Mouse (Mus musculus) urinary bladder, postnatal 4 days (tissue): ENCODE results near the gene Nxf1.
A peak's percentile ranks its signal among the peaks of the same experiment; 100 is the strongest.

Experiments
- DNase-seq, 2 experiments: peaks; one replicate each; pipeline ENCODE4 v3.0.0; 2021 to 2022; ENCODE audit warnings: low spot score in 2 of 2

Nxf1 gene

GRCm38 (mm10) chr19:8770567-8771270, 13.8 kb downstream of the Nxf1 start, which contains the start of gene Tmem223:
TSS of gene Tmem223 (plus strand) at chr19:8770996.
- DNase-seq: peak; percentile 70 to 84

- no peak for DNase-seq
Measured at GRCm38 (mm10) chr19:8772996-8773395, 16.1 kb downstream of the Nxf1 start.

- DNase-seq: no peak
Measured at GRCm38 (mm10) chr19:8773409-8773808, 16.5 kb downstream of the Nxf1 start.

GRCm38 (mm10) chr19:8774086-8774835, 17.4 kb downstream of the Nxf1 start, which contains the start of gene Tmem179b:
TSS of gene Tmem179b (minus strand) at chr19:8774467.
- DNase-seq: peak; percentile 93 to 97

GRCm38 (mm10) chr19:8774951-8775421, 18.1 kb downstream of the Nxf1 start:
- peak in 1 of 2 experiments; percentile 29 for DNase-seq

GRCm38 (mm10) chr19:8786008-8786781, 29.3 kb downstream of the Nxf1 start, which contains the start of gene Taf6l:
TSS of gene Taf6l (minus strand) at chr19:8786417.
- DNase-seq: peak; percentile 84 to 85

- no peak for DNase-seq
Measured at GRCm38 (mm10) chr19:8788521-8788920, 31.6 kb downstream of the Nxf1 start.

GRCm38 (mm10) chr19:8789171-8789570, 32.3 kb downstream of the Nxf1 start:
- DNase-seq: no peak

GRCm38 (mm10) chr19:8790171-8790570, 33.3 kb downstream of the Nxf1 start:
- no peak for DNase-seq

GRCm38 (mm10) chr19:8798264-8798946, 41.5 kb downstream of the Nxf1 start, which contains the start of gene Polr2g:
TSS of gene Polr2g (minus strand) at chr19:8798577.
- DNase-seq: peak; percentile 86 to 89

GRCm38 (mm10) chr19:8798947-8799315, 42.1 kb downstream of the Nxf1 start:
- DNase-seq: no peak

GRCm38 (mm10) chr19:8802130-8802821, 45.4 kb downstream of the Nxf1 start, which contains the start of gene Zbtb3:
TSS of gene Zbtb3 (plus strand) at chr19:8802555.
- DNase-seq: peak; percentile 92 to 93

GRCm38 (mm10) chr19:8803204-8803780, 46.4 kb downstream of the Nxf1 start:
- DNase-seq: no peak

GRCm38 (mm10) chr19:8803879-8804660, 47.2 kb downstream of the Nxf1 start:
- no peak for DNase-seq

GRCm38 (mm10) chr19:8806810-8807209, 49.9 kb downstream of the Nxf1 start:
- DNase-seq: no peak

- DNase-seq: no peak
Measured at GRCm38 (mm10) chr19:8815812-8816211, 58.9 kb downstream of the Nxf1 start.

GRCm38 (mm10) chr19:8817001-8817400, 60.1 kb downstream of the Nxf1 start:
- no peak for DNase-seq

GRCm38 (mm10) chr19:8818301-8818798, 61.5 kb downstream of the Nxf1 start:
- DNase-seq: no peak
